Mouse (Mus musculus) layer of hippocampus, adult 9-11 months (tissue): ENCODE measurements around the gene Slc29a3.
"Not testable (repeated sequence)": the region's sequence is repeated elsewhere in the genome, so short reads cannot be mapped to it uniquely, and the experiment has no call there.

Source experiments
- DNase-seq: peaks from one replicate; pipeline ENCODE4 v3.0.0; 2022

The Slc29a3 gene

DNA sequence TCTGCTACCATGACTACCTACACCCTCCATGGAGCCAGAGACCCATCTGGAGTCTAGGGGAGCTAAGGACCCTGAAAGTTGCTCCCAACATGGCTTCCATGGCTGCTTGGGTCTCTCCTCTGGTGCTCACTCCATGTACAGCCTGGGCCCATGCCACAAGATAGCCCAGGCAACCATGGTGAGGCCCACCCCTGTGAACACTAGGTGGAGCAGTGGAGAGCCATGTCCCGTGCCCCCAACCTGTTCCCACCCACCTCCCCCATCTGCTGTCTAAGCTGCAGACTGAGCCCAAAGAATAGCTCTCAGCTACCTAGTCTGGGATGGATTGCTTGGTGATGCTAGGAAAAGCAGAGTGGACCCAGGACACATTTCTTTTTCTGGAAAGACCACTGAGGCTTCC is 29.2 kb downstream of the Slc29a3 start:
- no peak for DNase-seq

DNA sequence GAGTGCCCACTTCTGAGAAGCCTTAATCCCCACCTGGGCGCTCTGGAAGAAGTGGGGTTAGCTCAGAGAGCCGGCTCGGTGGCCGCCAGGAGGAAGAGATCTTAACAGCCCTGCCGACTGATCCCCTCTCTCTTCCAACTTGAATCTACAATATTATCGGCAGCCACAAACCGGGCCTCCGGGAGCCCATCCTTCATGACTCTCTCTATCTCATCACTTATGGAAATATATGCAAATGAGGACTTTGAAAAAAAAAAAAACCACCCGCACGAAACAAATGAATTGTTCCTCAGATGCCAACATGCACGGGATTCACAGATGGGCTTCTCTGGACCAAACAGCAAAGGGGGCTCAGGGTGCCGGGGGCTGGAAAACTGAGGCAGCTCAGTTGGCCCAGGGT is 31.0 kb downstream of the Slc29a3 start:
- no peak for DNase-seq

DNA sequence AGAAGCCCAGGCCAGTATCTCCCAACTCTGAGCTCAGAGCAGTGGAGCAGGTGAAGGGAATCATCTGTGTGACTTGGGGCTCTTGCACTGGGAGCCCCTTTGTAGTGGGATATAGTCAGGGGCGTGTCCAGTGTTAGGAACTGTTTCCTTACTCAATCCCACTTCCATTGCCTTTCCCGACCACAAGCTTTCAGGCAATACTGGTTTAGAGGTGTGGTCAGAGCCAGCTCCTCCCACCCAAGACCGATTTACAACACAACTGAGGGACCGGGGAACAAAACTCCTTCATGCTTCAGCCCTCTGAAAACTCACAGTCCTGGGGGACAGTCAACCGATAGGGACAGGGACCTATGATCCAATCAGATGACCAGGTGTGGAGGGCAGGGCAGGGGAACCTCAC is 32.1 kb downstream of the Slc29a3 start:
- DNase-seq = no peak

- DNase-seq = no peak
Measured at GRCm38 (mm10) chr10:60718491-60718890, 34.1 kb downstream of the Slc29a3 start.

DNA sequence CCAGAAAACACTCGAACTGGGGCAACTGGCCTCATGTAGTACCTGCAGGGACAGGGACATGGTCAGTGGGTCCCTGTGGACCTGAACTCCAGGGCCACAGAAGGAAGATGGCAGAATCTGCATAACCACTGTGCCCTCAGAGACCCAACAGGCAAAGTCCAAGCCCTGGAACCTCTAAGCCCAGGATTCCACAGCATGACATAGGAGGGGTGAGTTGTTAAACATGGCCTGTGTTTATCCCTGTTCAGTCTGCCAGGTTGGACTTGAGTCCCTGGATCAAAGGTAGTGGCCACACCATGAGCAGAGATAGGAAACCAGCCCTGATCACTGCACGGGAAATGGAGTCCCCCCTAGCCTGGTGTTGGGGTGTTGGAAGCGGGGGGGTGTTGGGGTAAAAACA is 36.1 kb downstream of the Slc29a3 start:
- DNase-seq = no peak

DNA sequence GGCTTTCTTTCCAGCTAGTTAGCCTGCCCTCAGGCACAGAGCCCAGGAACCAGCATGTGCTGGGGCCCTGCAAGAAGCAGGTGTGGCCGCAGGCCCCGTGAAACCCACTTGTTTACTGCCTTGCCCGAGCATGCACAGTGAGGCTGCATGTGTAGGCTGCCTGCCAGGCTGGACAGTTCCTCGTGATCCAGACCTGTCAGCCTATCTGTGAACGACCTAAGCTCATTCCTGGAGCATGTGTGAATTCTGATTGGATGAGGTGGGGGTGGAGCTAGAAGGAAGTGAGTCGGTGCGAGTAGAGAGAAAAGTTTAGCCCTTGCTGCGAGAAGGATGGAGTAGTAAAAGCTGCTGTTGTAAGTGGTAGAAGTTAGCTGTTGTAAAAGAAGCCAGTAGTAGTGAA is 40.3 kb downstream of the Slc29a3 start:
- DNase-seq = not testable (repeated sequence)

DNA sequence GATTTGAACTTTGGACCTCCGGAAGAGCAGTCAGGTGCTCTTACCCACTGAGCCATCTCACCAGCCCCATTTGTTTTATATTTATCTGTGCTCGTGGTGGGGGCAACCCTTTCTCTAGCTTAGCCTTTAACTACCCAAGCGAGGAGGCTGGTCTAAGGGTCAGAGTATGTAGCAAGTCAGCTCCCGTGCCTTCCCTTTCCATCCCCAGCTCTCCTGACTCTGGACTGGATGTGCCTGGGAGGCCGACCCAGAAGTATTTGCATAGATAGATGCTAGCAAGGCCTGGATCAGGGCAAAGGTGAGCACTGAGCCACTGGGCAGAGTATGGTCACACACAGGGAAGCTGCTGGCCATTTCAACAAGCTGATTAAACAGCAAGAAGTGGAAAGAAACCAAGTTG is 43.8 kb downstream of the Slc29a3 start:
- no peak for DNase-seq

GRCm38 (mm10) chr10:60706268-60706667 is 46.3 kb downstream of the Slc29a3 start:
- peak; percentile 75 for DNase-seq

- DNase-seq = peak; percentile 61
Measured at GRCm38 (mm10) chr10:60705134-60705533, 47.5 kb downstream of the Slc29a3 start.

DNA sequence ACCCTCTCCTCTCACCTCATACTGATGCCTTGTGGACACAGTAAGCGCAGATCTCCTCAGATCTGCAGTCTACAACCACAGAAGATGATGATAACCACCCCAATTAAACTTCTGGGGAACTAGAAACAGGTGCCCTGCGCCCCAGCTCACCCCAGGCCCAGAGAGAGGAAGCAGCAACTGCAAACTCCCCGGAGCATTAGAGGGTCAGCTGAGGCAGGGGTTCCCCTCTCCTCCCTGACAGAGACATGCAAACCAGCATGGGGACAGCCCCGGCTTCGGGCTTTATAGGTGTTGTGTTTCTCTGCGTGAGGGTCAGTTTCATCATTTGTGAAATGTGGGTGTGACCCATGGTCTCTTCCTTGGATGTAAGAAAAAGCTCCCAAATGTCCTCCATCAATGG is 54.8 kb downstream of the Slc29a3 start:
- DNase-seq = no peak

- DNase-seq = peak; percentile 55
Measured at GRCm38 (mm10) chr10:60696975-60697374, 55.6 kb downstream of the Slc29a3 start.

- DNase-seq = no peak
Measured at GRCm38 (mm10) chr10:60696390-60696789, 56.2 kb downstream of the Slc29a3 start, which contains the start of gene Cdh23. Gene Cdh23 (minus strand): TSS chr10:60696490.

DNA sequence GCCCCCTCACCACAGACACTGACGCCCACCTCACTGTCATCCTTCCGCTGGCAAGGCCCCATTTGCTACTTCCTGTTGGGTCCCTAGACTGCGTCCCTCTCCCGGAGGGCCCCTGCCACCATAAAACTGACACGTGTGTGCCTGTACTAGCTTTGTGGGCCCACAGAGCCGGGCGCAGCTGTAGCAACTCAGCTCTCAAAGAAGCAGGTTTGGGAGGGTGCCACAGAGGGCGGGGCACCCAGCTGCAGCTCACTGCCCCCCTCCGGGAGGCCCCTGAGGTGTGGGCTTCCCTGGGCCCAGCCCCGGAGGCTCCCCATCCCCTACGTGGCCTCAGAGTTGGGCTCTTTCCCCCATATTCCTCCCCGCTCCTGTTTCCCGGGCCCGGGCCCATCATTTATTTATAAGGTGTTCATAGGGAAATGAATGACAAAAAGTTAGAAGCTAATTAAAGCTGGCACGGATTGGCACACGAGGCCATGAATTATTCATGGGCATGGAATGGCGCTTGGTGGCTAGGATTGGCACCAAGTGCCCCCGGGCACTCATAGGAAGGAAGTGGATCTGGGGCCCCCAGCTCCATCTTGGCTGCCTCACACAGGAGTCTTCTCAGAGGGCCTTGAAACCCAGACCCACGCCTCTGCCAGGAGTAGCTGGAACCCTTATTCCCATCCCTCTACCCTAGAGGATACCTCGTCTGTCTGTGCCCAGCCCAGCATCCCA is 60.8 kb downstream of the Slc29a3 start:
- DNase-seq = no peak

GRCm38 (mm10) chr10:60690960-60691359 is 61.6 kb downstream of the Slc29a3 start:
- DNase-seq = no peak

GRCm38 (mm10) chr10:60689396-60689795 is 63.2 kb downstream of the Slc29a3 start:
- no peak for DNase-seq

- DNase-seq = no peak
Measured at GRCm38 (mm10) chr10:60687011-60687776, 65.4 kb downstream of the Slc29a3 start.

- DNase-seq = no peak
Measured at GRCm38 (mm10) chr10:60686641-60686975, 66.0 kb downstream of the Slc29a3 start.

DNA sequence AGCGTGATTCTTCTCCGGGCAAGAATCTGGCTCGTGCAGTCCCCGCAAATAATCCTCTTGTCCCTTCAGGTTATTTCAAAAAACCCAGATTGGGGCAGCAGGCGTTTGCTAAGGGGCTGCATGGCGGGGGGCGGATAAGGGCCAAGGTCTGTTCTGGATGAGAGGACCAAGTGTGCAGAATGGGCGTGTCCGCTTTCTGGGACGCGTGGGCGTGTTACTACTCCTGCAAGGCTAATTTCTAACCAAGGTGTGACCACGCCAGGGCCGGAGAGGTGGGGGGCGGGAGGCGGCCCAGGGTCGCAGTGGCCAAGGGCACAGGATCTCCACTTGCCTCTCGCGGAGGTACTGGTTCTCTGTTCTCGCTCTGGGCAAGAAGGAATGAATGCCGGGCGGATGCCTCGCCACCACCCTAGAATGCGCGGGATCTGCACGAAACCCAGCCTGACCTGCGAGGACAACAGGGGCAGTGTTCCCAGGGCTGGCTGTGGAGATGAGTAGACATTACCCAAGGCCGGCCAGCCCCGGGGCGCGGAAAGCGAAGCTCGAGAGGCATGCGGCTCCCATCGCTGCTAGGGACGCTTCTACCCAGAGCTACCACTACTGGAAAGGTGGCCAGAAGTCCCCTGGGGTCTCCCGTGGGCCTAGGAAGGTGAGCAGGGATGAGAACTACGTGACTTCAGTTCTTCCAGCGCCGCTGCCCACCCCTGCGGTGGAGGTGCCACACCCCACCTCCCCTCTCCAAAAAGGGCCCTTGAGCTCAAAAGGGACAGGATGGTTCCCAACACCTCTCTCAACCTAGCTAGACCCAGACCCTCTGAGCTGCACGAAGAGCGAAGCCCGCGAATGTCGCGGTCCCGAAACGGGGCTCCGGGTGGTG is 66.6 kb downstream of the Slc29a3 start:
- no peak for DNase-seq

DNA sequence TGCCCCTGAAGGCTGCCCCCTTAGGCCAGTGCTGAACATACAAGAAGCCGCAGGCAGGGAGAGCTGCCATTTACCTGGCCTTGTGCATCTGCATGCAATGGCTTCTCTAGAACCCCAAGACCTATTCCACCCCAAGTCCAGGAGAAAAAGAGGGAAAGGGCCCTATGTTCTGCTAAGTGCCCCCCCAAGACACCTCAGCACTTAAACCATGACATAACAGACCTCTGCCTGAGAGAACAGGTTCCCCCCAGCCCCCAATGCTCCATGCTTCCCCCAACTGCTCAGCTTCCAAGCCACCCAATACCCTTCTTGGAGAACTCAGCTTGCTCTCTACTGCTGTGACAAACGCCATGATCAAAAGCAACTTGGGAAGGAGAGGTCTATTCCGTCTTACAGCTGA is 73.7 kb downstream of the Slc29a3 start:
- no peak for DNase-seq

GRCm38 (mm10) chr10:60677319-60677718 is 75.3 kb downstream of the Slc29a3 start:
- no peak for DNase-seq

DNA sequence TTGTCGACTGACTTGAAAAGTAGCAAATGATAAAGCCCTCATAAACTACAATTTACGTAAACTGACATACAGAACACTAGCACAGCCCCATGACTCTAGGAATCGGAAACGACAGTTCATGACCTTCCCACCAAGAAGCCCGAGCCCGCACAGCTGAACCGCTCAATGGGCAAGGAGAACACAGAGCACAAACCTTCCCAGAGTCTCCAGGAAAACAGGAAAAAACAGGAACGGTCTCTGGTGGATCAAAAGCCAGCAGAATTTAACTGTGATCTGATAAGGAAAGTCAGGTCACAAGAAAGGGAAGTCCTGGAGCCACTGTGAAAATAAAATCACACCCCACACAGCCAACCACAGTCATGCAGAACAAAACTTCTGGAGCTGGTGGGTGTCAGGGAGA is 82.4 kb downstream of the Slc29a3 start:
- DNase-seq = no peak

DNA sequence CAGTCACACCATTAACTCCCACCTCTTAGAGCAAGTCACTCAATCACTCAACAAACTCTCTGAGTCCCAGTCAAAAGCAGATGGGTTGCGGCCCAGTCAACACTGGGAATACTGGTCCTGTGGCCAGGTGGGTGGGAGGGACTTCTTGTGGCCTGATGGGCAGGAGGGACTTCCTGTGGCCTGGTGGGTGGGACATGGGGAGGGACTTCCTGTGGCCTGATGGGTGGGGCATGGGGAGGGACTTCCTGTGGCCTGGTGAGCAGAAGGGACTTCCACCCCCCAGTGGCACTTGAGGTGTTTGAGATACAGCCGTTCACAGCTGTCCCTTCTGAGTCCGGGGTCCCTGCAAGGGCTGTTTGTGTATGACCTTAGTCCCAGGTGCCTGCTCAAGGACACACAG is 84.0 kb downstream of the Slc29a3 start:
- no peak for DNase-seq
